Mouse (Mus musculus): ENCODE results near the gene Smco4. TPM values are rescaled to one million over a fixed set of nuclear protein-coding genes. Genes with fewer than 3 reads are reported as not detected.

The Smco4 gene
- polyA plus RNA-seq, 1 experiment from 2014 or later = 3.9 TPM

DNA sequence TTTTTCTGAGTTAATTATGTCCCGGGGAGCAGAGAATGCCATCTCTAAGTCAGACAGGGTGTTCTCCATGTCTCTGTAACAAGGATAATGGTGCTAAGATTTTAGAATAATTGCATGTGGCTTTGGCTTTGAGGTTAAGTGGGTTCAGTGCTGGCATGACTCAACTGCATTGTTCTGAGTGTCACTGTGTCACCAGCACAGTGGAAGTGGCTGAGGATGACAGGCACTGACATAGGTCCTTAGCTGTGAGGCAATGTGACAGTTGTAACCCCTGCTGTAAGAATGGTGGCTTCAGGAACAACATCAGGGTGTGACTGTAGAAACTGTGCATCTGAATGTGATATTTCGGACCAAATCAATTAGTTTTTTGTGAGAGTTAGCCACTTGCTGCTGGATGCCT, 22.8 kb downstream of the Smco4 start:
- no peaks in the 10 kb centered on the region for H3K36me3 ChIP-seq (ENCODE audit: insufficient read depth, low read length)
- no peak for TF ChIP-seq CTCF (IDR thresholded peaks at IDR 0.05; ENCODE audit: low read depth)
- no peak overlapping the region for H3K9ac ChIP-seq (ENCODE audit: low read depth, low read length)
- H3K27ac ChIP-seq = no peak overlapping the region
- H3K4me2 ChIP-seq (ENCODE audit: low read length) = no peak overlapping the region
- H3K27me3 ChIP-seq (ENCODE audit: insufficient read depth, low read length) = no peaks in the 10 kb centered on the region
- H3K9me3 ChIP-seq (replicated peaks; ENCODE audit: low read length) = no peaks in the 10 kb centered on the region
- 65% methylated on average over 2 of the region's 2 CpGs for WGBS
- DNase-seq (ENCODE audit: low spot score) (no peak), ATAC-seq (replicated peaks; ENCODE audit: low FRiP score, low read depth) (no peak)
- no peak overlapping the region for H3K4me3 ChIP-seq (replicated peaks; ENCODE audit: low read depth, low read length)
- H3K4me1 ChIP-seq (replicated peaks; ENCODE audit: insufficient read depth, low read length) = peaks cover 8% of the 10 kb centered on the region

DNA sequence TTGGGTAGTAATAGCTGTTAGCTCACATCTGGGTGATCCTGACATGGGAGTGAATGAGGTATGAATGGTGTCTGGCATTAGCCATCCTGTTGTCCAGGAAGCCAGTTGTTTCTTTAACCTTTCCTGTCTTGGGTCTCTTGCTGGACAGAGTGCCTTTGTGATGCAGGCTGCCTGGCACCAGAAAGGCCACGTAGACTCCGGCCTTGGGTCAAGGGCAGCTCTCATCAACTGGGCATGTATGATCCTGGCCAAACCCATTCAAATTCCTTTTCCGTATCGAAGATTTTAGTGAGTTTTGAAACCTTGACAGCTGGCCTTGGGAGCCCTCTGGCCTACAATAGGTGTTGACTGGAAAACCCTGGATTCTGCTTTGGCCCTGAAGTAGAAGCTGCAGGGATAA, 24.7 kb downstream of the Smco4 start:
- TF ChIP-seq CTCF (IDR thresholded peaks at IDR 0.05; ENCODE audit: low read depth) = no peak
- Histone ChIP-seq H3K27ac (no peak overlapping the region), H3K4me1 (replicated peaks; ENCODE audit: insufficient read depth, low read length) (peaks cover 6% of the 10 kb centered on the region), H3K9me3 (replicated peaks; ENCODE audit: low read length) (no peaks in the 10 kb centered on the region), H3K4me2 (ENCODE audit: low read length) (no peak overlapping the region), H3K4me3 (replicated peaks; ENCODE audit: low read depth, low read length) (no peak overlapping the region), H3K36me3 (ENCODE audit: insufficient read depth, low read length) (no peaks in the 10 kb centered on the region), H3K9ac (ENCODE audit: low read depth, low read length) (no peak overlapping the region), H3K27me3 (ENCODE audit: insufficient read depth, low read length) (no peaks in the 10 kb centered on the region)
- ATAC-seq (replicated peaks; ENCODE audit: low FRiP score, low read depth) (no peak), DNase-seq (ENCODE audit: low spot score) (no peak)
- 56% methylated on average over 4 of the region's 4 CpGs for WGBS

- WGBS = 83% methylated on average over 10 of the region's 10 CpGs
- Histone ChIP-seq H3K9ac (ENCODE audit: low read depth, low read length) (no peak overlapping the region), H3K36me3 (ENCODE audit: insufficient read depth, low read length) (no peaks in the 10 kb centered on the region), H3K4me1 (replicated peaks; ENCODE audit: insufficient read depth, low read length) (no peaks in the 10 kb centered on the region; the same call in 1 of the 2 replicates), H3K9me3 (replicated peaks; ENCODE audit: low read length) (no peaks in the 10 kb centered on the region), H3K27me3 (ENCODE audit: insufficient read depth, low read length) (no peaks in the 10 kb centered on the region), H3K4me2 (ENCODE audit: low read length) (no peak overlapping the region), H3K27ac (no peak overlapping the region), H3K4me3 (replicated peaks; ENCODE audit: low read depth, low read length) (no peak overlapping the region)
- ATAC-seq (replicated peaks; ENCODE audit: low FRiP score, low read depth) (no peak), DNase-seq (ENCODE audit: low spot score) (no peak)
- no peak for TF ChIP-seq CTCF (IDR thresholded peaks at IDR 0.05; ENCODE audit: low read depth)
These were observed 29.1 kb downstream of the Smco4 start for GRCm38 (mm10) chr9:15522348-15522747.

GRCm38 (mm10) chr9:15522887-15523286, 29.7 kb downstream of the Smco4 start:
- DNase-seq (ENCODE audit: low spot score) (no peak), ATAC-seq (replicated peaks; ENCODE audit: low FRiP score, low read depth) (no peak)
- H3K4me2 ChIP-seq (ENCODE audit: low read length) = no peak overlapping the region
- no peaks in the 10 kb centered on the region; the same call in 1 of the 2 replicates for H3K4me1 ChIP-seq (replicated peaks; ENCODE audit: insufficient read depth, low read length)
- no peak overlapping the region for H3K27ac ChIP-seq
- H3K9ac ChIP-seq (ENCODE audit: low read depth, low read length) = no peak overlapping the region
- H3K27me3 ChIP-seq (ENCODE audit: insufficient read depth, low read length) = no peaks in the 10 kb centered on the region
- WGBS = 78% methylated on average over 5 of the region's 5 CpGs
- no peaks in the 10 kb centered on the region for H3K9me3 ChIP-seq (replicated peaks; ENCODE audit: low read length)
- H3K36me3 ChIP-seq (ENCODE audit: insufficient read depth, low read length) = no peaks in the 10 kb centered on the region
- TF ChIP-seq CTCF (IDR thresholded peaks at IDR 0.05; ENCODE audit: low read depth) = no peak
- H3K4me3 ChIP-seq (replicated peaks; ENCODE audit: low read depth, low read length) = no peak overlapping the region

DNA sequence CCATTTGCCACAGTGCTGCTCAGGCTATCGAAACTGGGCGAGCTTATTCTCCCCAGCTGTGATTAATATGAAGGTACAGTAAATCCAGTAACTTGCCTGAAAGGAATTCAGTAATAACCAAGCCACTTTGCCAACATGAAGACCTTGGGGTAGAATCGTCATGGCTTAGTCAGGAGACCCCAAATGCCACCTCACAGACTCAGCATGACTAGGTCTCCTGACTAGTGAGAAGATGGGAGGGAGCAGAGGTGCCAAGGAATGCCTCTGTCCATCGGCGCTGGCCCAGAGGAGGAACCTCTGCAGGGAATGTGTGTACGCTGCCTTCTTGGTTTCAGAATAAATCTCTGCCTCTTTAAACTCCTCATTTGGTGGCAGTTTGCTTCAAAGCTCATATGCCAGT, 30.4 kb downstream of the Smco4 start:
- no peaks in the 10 kb centered on the region for H3K9me3 ChIP-seq (replicated peaks; ENCODE audit: low read length)

GRCm38 (mm10) chr9:15525246-15525645, 32.0 kb downstream of the Smco4 start:
- Histone ChIP-seq H3K4me1 (replicated peaks; ENCODE audit: insufficient read depth, low read length) (peaks cover 10% of the 10 kb centered on the region), H3K9ac (ENCODE audit: low read depth, low read length) (no peak overlapping the region), H3K9me3 (replicated peaks; ENCODE audit: low read length) (no peaks in the 10 kb centered on the region), H3K27ac (peak overlapping the region; percentile 48), H3K27me3 (ENCODE audit: insufficient read depth, low read length) (no peaks in the 10 kb centered on the region), H3K4me2 (ENCODE audit: low read length) (peak overlapping the region; percentile 5; the same call in 1 of the 2 replicates), H3K4me3 (replicated peaks; ENCODE audit: low read depth, low read length) (no peak overlapping the region), H3K36me3 (ENCODE audit: insufficient read depth, low read length) (0 out of 2 replicates have a peak, but pooled peaks cover 4% of the 10 kb centered on the region)
- TF ChIP-seq CTCF (IDR thresholded peaks at IDR 0.05; ENCODE audit: low read depth) = no peak
- DNase-seq (ENCODE audit: low spot score) (peak; percentile 41), ATAC-seq (replicated peaks; ENCODE audit: low FRiP score, low read depth) (no peak)
- 51% methylated on average over 8 of the region's 8 CpGs for WGBS

More for the DNA sequence above, 30.4 kb downstream of the Smco4 start:
- WGBS = 83% methylated on average over 6 of the region's 6 CpGs
- no peak for TF ChIP-seq CTCF (IDR thresholded peaks at IDR 0.05; ENCODE audit: low read depth)
- Histone ChIP-seq H3K27ac (no peak overlapping the region), H3K9ac (ENCODE audit: low read depth, low read length) (no peak overlapping the region), H3K4me3 (replicated peaks; ENCODE audit: low read depth, low read length) (no peak overlapping the region), H3K27me3 (ENCODE audit: insufficient read depth, low read length) (no peaks in the 10 kb centered on the region), H3K4me2 (ENCODE audit: low read length) (no peak overlapping the region), H3K36me3 (ENCODE audit: insufficient read depth, low read length) (no peaks in the 10 kb centered on the region), H3K4me1 (replicated peaks; ENCODE audit: insufficient read depth, low read length) (no peaks in the 10 kb centered on the region; the same call in none of the 2 replicates)
- ATAC-seq (replicated peaks; ENCODE audit: low FRiP score, low read depth) (no peak), DNase-seq (ENCODE audit: low spot score) (no peak)

GRCm38 (mm10) chr9:15526539-15526938, 33.3 kb downstream of the Smco4 start:
- ATAC-seq (replicated peaks; ENCODE audit: low FRiP score, low read depth) = no peak
- no peaks in the 10 kb centered on the region for H3K27me3 ChIP-seq (ENCODE audit: insufficient read depth, low read length)
- 68% methylated on average over 7 of the region's 7 CpGs for WGBS
- DNase-seq (ENCODE audit: low spot score) = no peak
- no peaks in the 10 kb centered on the region for H3K9me3 ChIP-seq (replicated peaks; ENCODE audit: low read length)
- H3K4me3 ChIP-seq (replicated peaks; ENCODE audit: low read depth, low read length) = no peak overlapping the region
- H3K9ac ChIP-seq (ENCODE audit: low read depth, low read length) = no peak overlapping the region
- H3K4me2 ChIP-seq (ENCODE audit: low read length) = no peak overlapping the region
- no peak overlapping the region for H3K27ac ChIP-seq
- H3K4me1 ChIP-seq (replicated peaks; ENCODE audit: insufficient read depth, low read length) = peaks cover 19% of the 10 kb centered on the region
- H3K36me3 ChIP-seq (ENCODE audit: insufficient read depth, low read length) = 0 out of 2 replicates have a peak, but pooled peaks cover 4% of the 10 kb centered on the region
- no peak for TF ChIP-seq CTCF (IDR thresholded peaks at IDR 0.05; ENCODE audit: low read depth)
